Mouse (Mus musculus): Measurements from ENCODE around the gene Zyx.

GRCm38 (mm10) chr6:42309816-42310378 is 39.5 kb upstream of the Zyx start:
- TF ChIP-seq HCFC1 (IDR thresholded peaks at IDR 0.05; ENCODE audit: borderline replicate concordance, insufficient read depth, low read length) (no peak), ZC3H11A (IDR thresholded peaks at IDR 0.05; ENCODE audit: borderline replicate concordance, low read depth, low read length) (no peak)
